ENCODE assay signal across 9 mouse cellular contexts in genomic region chr1:187137426-187137825, GRCm38 (mm10).
DNase-seq lines count a peak whose midpoint lies in the region; ATAC-seq and TF ChIP-seq lines count a peak whose summit lies in the region.
"Had no signal": no experiment of that assay in that cellular context is flagged by ENCODE, and none has a peak within 500 bp of the region (broad histone marks: within the 10 kb centered on the region; RNA-seq: fewer than 3 reads in every experiment).

No protein-coding gene starts in this region.

- H3K9ac ChIP-seq in intestine, postnatal 0 days (ENCODE audit: low read depth, low read length), result no peak overlapping the region

- DNase-seq in urinary bladder, postnatal 25 days (ENCODE audit: low spot score), result peak; percentile 26
- no peak for DNase-seq in urinary bladder, adult 2 months (ENCODE audit: low spot score)
- DNase-seq in brain, adult 2 months (ENCODE audit: low read depth, low spot score), result peak; percentile 74
- DNase-seq in fibroblast of lung, adult 2 months (ENCODE audit: low read depth), result peak; percentile 7
- DNase-seq in left cerebral cortex, postnatal 36 days (ENCODE audit: low spot score in 2 of 2), result peak; percentile 26 to 46
- peak; percentile 15 for DNase-seq in retina, adult 2 months (ENCODE audit: low read depth, low spot score)

- TF ChIP-seq CTCF in intestine, postnatal 0 days (IDR thresholded peaks at IDR 0.05; ENCODE audit: low read depth), result peak; percentile 85

- H3K9me3 ChIP-seq in intestine, postnatal 0 days (ENCODE audit: control insufficient read depth), result no peaks in the 10 kb centered on the region

- H3K27ac ChIP-seq in intestine, postnatal 0 days (ENCODE audit: low read depth, low read length), result no peak overlapping the region

- H3K36me3 ChIP-seq in intestine, postnatal 0 days (ENCODE audit: control insufficient read depth, insufficient read depth), result no peaks in the 10 kb centered on the region

- H3K4me1 ChIP-seq in intestine, postnatal 0 days (replicated peaks; ENCODE audit: control insufficient read depth, insufficient read depth, low read length), result no peaks in the 10 kb centered on the region

- 31% methylated on average over 6 of the region's 6 CpGs for WGBS in intestine, postnatal 0 days

- no peak overlapping the region for H3K4me3 ChIP-seq in intestine, postnatal 0 days (ENCODE audit: low read depth, low read length)
- H3K4me3 ChIP-seq: myocyte had no signal

- H3K4me2 ChIP-seq in intestine, postnatal 0 days (replicated peaks; ENCODE audit: low read depth), result no peak overlapping the region

- no peaks in the 10 kb centered on the region for H3K27me3 ChIP-seq in intestine, postnatal 0 days (replicated peaks; ENCODE audit: control insufficient read depth, insufficient read depth, low read length)

- ATAC-seq in intestine, postnatal 0 days, result no peak
- no peak for ATAC-seq in megakaryocyte, adult 5-6 weeks (ENCODE audit: poor library complexity, severe bottlenecking)

- intact Hi-C loops in left cerebral cortex, postnatal 36 days (cut with DNase I), result loop anchor here (10.0 kb wide), 1 partner anchor 303 kb away; no protein-coding TSS in a partner anchor
